Mouse (Mus musculus) adrenal gland, adult 18-20 months (tissue): ENCODE measurements around the gene Poldip2. TPM values are rescaled to one million over a fixed set of nuclear protein-coding genes. Genes with fewer than 3 reads are reported as not detected.
A peak's percentile ranks its signal among the peaks of the same experiment; 100 is the strongest.

Source experiments
- DNase-seq, 2 experiments: peaks; one replicate each; pipeline ENCODE4 v3.0.0; 2021 to 2022; ENCODE audit warnings: low spot score in 2 of 2
- total RNA-seq, 2 experiments: library from RNA; stranded (reverse); gene quantifications; 1 replicate in 1 of 2; 2 replicates in 1 of 2; pipeline ENCODE4 v1.2.3; 2021

Poldip2 gene
- total RNA-seq, 2 experiments from 2014 or later, result 153 to 166 TPM

DNA sequence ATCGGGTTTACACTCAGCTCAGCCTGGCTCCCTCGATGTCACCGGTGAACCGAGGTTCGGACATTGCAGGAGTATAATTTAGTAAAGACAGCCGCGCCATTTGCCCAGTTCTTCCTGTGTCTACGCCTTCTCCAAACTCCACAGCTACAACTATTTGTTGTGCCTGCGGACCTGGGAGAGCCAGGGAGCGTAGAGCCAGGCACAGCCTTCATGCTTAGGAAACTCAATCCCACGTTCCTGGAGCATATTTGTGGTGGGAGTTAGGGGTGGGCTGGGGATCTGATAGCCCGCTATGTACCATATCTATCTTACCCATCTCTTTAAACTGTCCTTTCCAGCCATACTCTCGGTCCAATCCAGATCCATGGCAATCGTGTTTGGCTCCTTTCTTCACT lies 24.7 kb downstream of the Poldip2 start:
- DNase-seq, result no peak

DNA sequence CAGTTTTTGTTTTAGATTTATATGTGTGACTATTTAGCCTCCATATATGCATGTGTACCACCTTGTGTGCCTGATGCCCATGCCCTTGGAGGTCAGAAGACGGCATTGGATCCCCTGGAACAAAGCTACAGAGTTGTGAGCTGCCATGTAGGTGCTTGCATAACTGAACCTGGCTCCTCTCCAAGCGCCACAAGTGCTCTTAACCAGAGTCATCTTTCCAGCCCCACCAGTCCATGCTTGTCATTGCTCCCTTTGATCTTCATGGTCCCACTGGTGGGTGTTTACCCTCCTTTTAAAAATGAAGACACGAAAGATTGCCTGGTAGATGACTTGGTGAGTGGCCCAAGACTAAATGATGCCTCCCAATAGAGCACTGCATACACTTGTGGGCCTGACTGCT lies 28.4 kb downstream of the Poldip2 start:
- no peak for DNase-seq

DNA sequence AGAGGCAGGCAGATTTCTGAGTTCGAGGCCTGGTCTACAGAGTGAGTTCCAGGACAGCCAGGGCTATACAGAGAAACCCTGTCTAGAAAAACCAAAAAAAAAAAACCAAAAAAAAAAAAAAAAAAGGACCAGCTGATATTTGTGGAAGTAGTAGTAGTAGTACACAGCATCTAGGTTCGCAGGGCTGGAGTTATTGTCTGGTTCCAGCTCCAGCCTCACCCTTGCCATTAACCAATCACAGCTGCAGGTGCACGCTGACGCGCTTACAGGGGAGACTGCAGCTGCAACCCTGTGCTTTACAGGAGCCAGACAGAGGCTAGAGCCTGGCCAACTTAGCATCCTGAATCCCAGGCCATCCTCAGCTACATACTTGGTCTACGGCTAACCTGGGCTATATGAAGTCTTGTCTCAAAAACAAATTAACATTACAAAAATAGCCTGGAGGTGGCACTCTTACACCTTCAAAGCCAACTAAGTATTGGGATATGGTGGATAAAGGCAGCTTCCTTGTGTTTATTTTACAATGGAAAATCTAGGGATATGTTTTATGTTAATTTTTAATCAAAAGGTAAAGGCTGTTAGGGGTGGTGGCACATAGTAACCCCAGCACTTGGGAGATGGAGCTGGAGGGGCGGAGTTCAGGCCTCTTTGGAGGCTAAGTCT lies 32.6 kb downstream of the Poldip2 start:
- no peak for DNase-seq

DNA sequence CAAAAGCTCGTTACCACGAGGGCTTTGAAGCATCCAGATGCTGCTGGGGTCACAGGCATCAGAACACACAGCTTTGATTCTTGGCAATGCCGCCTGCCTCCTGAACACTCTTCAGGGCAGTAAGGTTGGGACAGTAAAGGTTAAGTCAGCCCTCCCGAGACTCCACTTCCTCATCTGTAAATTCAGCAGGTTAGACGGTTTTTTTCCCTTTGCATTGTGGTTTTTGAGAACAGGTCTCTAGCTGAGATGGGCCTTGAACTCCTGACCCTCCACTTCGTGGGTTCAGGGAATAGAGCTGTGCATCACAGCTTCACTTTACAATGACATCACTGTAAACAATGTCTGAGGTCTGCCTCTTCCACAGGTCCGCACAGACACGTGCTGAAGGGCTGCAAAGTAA lies 33.2 kb downstream of the Poldip2 start:
- no peak for DNase-seq

DNA sequence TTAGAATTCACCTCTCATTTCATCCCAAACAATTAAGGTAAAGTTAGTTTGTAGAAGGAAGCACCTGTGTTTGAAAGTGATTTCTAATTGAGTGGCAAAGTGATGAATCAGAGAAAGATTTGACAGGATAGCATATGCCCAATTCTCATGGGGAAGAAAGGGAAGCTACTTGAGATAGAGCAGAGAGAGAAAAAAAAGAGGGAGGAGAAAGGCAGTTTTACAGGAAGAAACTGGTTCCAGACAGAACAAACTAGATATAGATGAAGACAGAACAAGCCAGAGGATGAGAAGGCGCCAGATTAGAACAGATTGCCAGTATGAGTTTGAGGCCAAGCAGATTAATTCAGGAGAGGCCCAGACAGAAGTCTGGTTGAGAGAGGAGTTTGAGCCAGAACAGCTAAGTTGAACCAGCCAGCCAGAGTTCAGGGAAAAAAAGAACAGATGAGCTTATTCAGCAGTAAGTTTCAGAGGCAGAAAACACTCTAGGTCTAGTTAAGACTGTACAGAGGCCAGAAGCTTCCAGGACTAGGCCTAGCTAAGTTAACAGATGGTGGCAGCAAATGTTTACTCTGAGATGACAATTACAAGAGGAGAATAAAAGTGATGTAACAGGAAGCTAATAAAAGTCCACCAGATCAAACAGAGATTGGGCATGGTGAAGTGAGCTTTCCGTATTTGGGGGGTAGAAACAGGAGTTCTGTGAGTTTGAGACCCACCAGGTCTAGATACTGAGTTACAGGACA lies 35.9 kb downstream of the Poldip2 start:
- DNase-seq, result no peak

DNA sequence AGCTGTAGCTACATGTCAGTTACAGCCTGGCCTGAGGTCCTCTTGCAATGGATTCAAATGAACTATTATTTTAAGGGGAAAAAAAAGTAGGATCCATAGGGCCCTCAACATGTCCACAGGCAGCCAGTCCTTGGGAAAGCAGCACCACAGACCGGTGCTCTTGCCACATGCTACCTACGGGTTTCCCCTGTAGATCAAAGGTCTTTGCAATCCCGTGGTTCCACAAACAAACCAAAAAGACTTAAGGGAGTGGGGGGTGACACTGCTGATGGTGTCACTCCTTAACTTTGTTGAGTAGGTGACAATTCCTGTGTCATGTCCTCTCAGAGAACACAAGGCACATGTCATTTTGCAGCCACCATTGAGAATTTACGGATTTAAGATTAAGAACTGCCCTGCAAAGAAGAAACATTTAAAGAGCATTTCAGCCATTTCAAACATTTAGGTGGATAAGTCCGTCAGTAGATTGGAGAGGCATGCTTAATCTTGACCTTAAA lies 37.5 kb downstream of the Poldip2 start:
- DNase-seq, result no peak

DNA sequence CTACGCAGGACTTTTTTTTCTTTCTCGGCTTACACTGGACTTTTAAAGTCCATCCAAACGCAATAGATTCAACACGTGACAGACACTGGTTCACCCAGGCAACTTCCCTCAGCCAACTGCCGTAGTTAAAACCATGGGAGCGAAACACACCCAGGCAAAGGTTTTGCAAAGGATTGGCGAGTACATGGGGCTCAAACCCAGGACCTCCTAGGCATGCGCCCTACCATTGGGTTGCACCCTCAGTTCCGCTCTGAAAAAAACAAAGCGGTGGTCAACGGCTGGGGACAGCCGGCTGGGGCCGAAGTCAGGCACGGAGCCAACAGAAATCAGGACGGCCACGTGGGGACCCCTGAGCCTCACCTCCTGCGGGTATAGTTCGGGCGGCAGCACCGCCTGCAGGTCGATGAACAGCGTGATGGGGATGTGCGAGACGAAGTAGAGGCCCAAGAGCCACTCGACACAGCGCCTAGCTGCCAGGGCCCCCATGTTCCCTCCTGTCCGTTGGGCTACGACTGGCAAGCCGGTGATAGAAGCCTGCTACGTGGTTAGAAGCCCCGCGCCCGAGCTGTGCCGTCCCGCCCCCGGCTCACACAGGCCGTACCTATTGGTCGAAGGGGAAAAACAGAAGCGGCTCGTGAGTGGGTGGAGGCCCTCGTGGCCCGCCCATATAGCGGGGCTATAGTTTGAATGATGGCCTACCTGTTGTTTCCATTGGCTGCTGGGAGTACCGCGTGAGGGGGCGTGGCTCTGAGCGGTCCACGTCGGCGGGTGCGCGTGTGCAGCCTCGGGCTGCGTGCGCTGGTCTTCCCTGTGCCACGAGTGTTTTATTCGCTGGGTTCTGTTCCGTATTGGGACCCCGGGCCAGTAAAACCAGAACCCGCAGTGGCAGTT lies 38.4 kb downstream of the Poldip2 start, which contains the start of gene Tmem97:
Tmem97 (minus strand) TSS at position 610 of the 891 bp plus-strand sequence.
- peak; percentile 87 to 89 for DNase-seq

DNA sequence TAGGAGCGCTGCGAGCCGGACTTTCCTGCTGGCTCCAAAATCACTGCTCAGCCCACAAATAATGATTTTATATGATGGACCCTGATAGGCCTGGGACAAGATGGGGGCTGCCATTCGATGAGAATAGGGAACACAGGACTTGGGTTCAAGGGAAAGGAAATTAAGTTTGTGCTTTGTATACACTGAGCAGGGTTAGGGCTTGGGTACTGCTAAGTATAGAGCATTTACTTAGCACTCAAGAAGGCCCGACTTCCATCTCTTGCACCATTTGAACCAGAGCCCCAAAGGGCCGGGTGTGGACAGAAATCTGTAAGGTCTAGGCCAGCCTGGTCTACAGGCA lies 39.0 kb downstream of the Poldip2 start:
- no peak for DNase-seq

DNA sequence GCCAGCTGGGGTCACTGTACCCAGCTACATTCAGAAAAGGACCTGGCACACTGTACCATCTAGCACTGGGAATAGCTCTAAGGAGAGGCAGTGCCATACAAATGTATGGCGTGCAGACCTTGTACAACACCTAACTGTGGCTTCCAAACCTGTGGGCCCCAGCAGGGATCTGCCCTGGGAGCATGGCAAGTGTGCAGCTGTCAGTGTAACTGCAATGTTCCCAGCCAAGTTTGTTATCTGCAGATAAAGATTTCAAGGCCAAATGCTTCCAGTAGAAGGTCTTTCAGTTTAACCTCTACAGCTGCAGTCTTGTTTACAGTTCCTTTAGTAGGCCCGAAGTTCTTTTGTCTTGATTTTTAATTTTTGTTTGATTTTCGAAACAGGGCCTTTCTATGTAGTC lies 43.6 kb downstream of the Poldip2 start:
- no peak for DNase-seq

DNA sequence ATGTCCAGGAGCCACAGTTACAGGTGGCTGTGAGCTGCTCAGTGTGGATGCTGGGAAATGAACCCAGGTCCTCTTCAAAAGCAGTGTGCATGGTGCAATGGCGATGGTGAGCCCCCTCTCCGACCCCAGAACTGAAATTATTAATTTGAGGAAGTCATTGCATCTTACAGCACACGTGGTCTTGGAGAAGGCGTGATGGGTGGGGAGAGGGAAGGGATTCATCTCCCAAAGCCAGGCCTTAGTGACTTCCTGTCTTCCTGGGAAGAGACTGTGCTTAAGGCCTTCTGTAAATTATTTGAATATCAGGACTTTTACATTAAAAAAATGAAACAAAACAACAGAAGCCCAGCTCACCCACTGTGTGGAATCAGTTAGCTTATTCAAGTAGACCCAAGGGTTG lies 44.1 kb downstream of the Poldip2 start:
- no peak for DNase-seq

DNA sequence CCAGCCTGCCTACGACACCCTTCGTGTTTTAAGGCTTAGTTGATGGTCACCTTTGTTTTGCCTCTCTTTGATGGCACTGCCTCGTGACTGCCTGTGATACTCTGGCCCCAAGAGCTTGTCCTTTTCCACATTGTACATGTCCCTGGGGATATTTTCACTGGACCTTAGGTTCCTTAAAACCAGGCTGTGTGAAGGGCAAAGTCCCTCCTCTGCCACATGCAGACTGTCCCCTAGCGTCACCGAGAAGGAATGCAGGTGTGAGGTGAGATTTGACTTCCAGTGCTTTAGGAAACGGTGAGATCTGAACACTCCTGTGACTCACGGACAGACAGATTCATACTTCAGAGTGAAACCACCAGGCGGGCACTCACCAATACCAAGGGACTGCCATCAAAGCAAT lies 45.2 kb downstream of the Poldip2 start:
- DNase-seq, result no peak

DNA sequence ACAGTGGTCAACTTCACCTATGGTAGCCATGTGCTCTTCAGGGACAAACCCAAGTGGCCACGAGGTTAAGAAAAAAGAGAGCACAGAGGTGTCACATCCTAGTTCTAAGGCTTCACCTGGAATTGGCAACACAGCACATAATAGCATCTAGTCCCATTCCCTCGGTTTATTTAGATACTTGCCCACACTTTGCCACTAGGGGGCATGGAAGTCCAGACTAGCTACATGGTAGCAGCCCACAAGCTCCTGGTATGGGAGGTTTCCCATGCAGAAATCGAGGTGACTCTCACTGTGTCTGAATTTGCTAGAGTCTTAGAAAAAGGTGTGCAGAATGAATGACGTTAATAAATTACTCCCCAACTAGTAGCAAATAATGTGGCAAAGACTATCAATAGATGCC lies 48.5 kb downstream of the Poldip2 start:
- peak; percentile 62 to 65 for DNase-seq

DNA sequence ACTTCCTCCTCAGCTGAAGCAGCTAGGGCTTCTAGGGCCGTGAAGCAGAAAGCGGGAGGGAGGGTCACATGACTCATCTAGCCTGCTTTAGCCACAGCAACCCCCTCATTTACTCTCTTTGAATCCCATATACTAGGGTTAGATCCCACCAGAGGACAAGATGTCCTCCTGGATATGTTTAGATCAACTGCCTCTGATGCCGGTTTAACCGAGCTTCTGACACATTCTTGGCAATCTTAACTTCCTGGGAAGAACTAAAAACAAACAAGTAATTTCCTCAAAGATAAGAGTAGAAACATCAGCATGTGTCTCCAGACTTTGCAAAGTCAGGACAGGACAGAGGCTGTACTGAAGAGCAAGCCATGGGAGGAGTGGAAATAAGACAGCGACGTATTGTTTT lies 54.8 kb downstream of the Poldip2 start:
- DNase-seq, result no peak

DNA sequence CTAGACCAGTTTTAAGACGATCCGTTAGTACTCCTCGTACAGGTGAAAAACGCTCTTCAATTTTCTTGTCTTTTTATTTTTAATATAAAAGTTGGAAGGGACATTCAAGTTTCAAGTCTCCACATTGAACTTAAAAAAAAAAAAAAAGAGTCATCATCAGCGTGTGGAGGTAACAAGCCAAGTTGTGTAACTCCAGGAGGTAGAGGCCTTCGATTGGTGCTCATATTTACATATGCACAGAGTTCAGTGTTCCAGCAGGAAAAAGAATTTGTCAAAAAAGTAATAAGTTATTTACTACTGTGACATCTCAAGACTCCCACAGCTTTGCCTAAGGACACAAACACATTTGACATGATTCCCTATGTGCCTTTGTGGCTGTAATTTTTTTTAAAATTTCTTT lies 55.6 kb downstream of the Poldip2 start:
- no peak for DNase-seq

DNA sequence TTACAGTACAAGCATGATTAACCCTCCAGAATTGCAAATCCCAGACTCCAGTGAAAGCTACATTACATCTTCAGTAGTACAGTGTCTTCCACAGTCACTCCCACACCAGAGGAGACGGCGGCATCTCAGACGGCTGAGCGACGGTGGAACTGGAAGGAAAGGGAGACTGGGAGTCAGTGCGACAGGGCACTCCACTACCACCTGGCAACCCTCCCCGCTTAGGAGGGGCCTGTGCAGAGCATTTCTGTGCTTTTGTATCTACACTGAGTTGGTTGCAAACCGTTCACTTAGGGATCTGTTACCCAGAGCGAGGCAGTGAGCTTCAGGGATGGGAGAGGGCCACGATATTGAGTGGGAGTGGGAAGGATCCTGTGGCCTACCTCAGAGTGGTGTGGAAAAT lies 56.8 kb downstream of the Poldip2 start:
- DNase-seq, result no peak

DNA sequence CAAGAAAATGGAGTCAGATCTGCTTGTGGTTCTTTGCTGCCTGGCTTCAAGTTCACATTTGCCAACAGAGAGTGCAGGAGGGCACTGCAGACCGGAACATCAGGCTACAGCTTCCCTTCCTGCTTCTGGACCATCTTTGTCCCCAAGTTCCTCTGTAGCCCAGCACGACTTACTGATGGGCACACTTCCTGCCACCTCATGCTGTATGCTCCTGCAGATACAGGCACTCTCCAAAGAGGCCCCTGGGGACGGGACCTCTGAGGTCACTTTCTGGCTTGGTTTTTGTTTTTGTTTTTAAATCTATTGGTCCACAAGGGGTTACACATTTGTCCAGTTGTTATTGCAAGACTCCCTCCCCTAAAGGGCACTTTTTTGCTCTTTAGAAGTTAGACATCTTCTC lies 57.8 kb downstream of the Poldip2 start:
- no peak for DNase-seq

DNA sequence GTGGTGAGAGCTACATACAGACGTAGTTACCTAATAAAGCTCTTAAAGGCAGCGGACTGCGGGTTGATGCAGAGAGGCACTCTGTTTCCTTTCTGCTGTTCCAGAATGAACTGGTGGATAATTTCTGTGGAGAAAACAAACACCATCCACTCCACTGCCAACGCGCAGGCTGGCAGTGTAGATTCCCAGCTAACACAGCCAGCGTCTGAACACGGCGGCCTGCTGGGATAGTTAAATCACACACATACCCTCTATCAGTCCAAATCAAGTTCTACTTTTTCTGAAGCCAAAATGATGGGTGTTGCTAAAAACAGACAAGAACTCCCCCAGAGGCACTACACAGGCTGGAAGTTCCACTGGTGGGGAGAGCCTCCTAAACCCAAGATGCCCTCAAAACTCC lies 59.4 kb downstream of the Poldip2 start:
- no peak for DNase-seq

DNA sequence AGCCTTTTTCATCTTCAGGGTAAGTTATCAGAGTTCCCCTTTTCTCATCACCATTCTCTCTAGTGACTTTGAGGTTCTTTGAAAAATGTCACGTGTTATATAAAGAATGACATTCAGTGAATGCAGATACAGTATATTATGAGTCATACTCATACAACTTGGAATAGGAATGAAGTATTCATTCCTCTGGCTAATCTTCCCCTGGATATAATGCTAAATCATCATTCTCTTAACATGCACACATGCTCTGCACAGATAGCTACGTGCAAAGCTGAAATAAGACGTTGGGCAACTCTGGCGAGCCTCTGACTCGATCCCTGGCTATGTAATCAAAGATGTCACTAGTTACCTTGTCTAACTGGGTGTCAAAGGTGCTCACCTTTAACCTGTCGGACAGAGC lies 59.9 kb downstream of the Poldip2 start:
- DNase-seq, result no peak
